ENCODE assay signal across 27 mouse cellular contexts in genomic region chr11:84684325-84684724, GRCm38 (mm10).
"Had no signal": no experiment of that assay in that cellular context is flagged by ENCODE, and none has a peak within 500 bp of the region (broad histone marks: within the 10 kb centered on the region; RNA-seq: fewer than 3 reads in every experiment).

No protein-coding gene starts in this region.

- DNase-seq: cerebellum, adult 8-10 months; cerebellum, adult 9-10 months; cerebellum, adult 9-11 months; cerebellum, postnatal 10 days; cerebellum, postnatal 14 days; cerebellum, postnatal 25 days; cerebellum, postnatal 36 days; embryo, embryonic 11 days; forebrain, postnatal 0 days; gastrocnemius, adult 2 months; gastrocnemius, postnatal 10 days; gastrocnemius, postnatal 14 days; gastrocnemius, postnatal 25 days; gastrocnemius, postnatal 36 days; heart, adult 11 months; heart, adult 18-20 months; heart, adult 2 months had no signal

- ATAC-seq: forebrain, embryonic 13.5 days; forebrain, embryonic 14.5 days; forebrain, embryonic 15.5 days; forebrain, embryonic 16.5 days; forebrain, postnatal 0 days had no signal

- H3K36me3 ChIP-seq: embryonic facial prominence, embryonic 10.5 days; embryonic facial prominence, embryonic 12.5 days; embryonic facial prominence, embryonic 13.5 days; embryonic facial prominence, embryonic 15.5 days; forebrain, embryonic 12.5 days; forebrain, embryonic 15.5 days had no signal

- H3K9me3 ChIP-seq: embryonic facial prominence, embryonic 10.5 days; embryonic facial prominence, embryonic 12.5 days; embryonic facial prominence, embryonic 15.5 days; forebrain, embryonic 12.5 days; forebrain, embryonic 15.5 days had no signal

- H3K9ac ChIP-seq: embryonic facial prominence, embryonic 12.5 days; embryonic facial prominence, embryonic 13.5 days; embryonic facial prominence, embryonic 15.5 days; forebrain, embryonic 12.5 days; forebrain, embryonic 13.5 days; forebrain, embryonic 15.5 days; forebrain, postnatal 0 days had no signal

- H3K4me2 ChIP-seq: embryonic facial prominence, embryonic 12.5 days; embryonic facial prominence, embryonic 13.5 days; embryonic facial prominence, embryonic 15.5 days; forebrain, embryonic 12.5 days; forebrain, embryonic 13.5 days; forebrain, embryonic 15.5 days had no signal

- H3K4me1 ChIP-seq: embryonic facial prominence, embryonic 10.5 days; embryonic facial prominence, embryonic 12.5 days; embryonic facial prominence, embryonic 13.5 days; embryonic facial prominence, embryonic 15.5 days; forebrain, embryonic 12.5 days; forebrain, embryonic 13.5 days; forebrain, embryonic 15.5 days had no signal

- H3K27ac ChIP-seq: embryonic facial prominence, embryonic 10.5 days; embryonic facial prominence, embryonic 12.5 days; embryonic facial prominence, embryonic 13.5 days; embryonic facial prominence, embryonic 15.5 days; forebrain, embryonic 12.5 days; forebrain, embryonic 13.5 days; forebrain, embryonic 15.5 days; gastrocnemius, adult 2 months; heart, adult 2 months had no signal

- H3K4me3 ChIP-seq: embryonic facial prominence, embryonic 10.5 days; embryonic facial prominence, embryonic 12.5 days; embryonic facial prominence, embryonic 13.5 days; embryonic facial prominence, embryonic 15.5 days; erythroblast, embryonic 14.5 days; forebrain, embryonic 12.5 days; forebrain, embryonic 13.5 days; forebrain, embryonic 15.5 days; gastrocnemius, adult 2 months; heart, adult 2 months had no signal

- H3K27me3 ChIP-seq: embryonic facial prominence, embryonic 13.5 days; embryonic facial prominence, embryonic 15.5 days had no signal
